Mouse (Mus musculus) brain, adult 2 months (tissue): Measurements from ENCODE around the gene Hif1an.

Experiments used
- DNase-seq: peaks from one replicate; pipeline ENCODE4 v3.0.0; 2011; ENCODE audit warnings: low read depth, low spot score

The Hif1an gene

GRCm38 (mm10) chr19:44564006-44564405 is 1.4 kb downstream of the Hif1an start:
- no peak for DNase-seq

- DNase-seq: no peak
Measured at GRCm38 (mm10) chr19:44567763-44568162, 5.1 kb downstream of the Hif1an start.

GRCm38 (mm10) chr19:44576275-44576674 is 13.6 kb downstream of the Hif1an start:
- no peak for DNase-seq

- no peak for DNase-seq
Measured at GRCm38 (mm10) chr19:44578038-44578437, 15.4 kb downstream of the Hif1an start.

GRCm38 (mm10) chr19:44582103-44582502 is 19.5 kb downstream of the Hif1an start:
- no peak for DNase-seq

GRCm38 (mm10) chr19:44582638-44583309 is 20.1 kb downstream of the Hif1an start:
- DNase-seq: peak; percentile 87

- DNase-seq: no peak
Measured at GRCm38 (mm10) chr19:44588036-44588435, 25.4 kb downstream of the Hif1an start.

GRCm38 (mm10) chr19:44589591-44590223 is 27.1 kb downstream of the Hif1an start:
- DNase-seq: no peak

- DNase-seq: no peak
Measured at GRCm38 (mm10) chr19:44590992-44591391, 28.3 kb downstream of the Hif1an start.

GRCm38 (mm10) chr19:44591638-44592037 is 29.0 kb downstream of the Hif1an start:
- DNase-seq: no peak

- no peak for DNase-seq
Measured at GRCm38 (mm10) chr19:44594180-44594579, 31.5 kb downstream of the Hif1an start.

- DNase-seq: peak; percentile 88
Measured at GRCm38 (mm10) chr19:44618166-44618565, 55.5 kb downstream of the Hif1an start.
